Mouse (Mus musculus) spleen, adult 2 months (tissue): ENCODE results near the gene Hnrnpul1. TPM values are rescaled to one million over a fixed set of nuclear protein-coding genes. Genes with fewer than 3 reads are reported as not detected.

ENCODE experiments used
- DNase-seq, 2 experiments: peaks; one replicate each; pipeline versions ENCODE4 v3.0.0 to v3.0.0-alpha.2; 2012 to 2021; ENCODE audit warnings: low spot score in 2 of 2, low read depth in 1 of 2
- H3K27ac ChIP-seq: fragments of 200-500 bp; 2 replicates; pipeline ENCODE4 v1.5.1; 2012; ENCODE audit warnings: low read length, inconsistent platforms; ENCODE audit not compliant: insufficient read depth
- H3K27me3 ChIP-seq: fragments of 200-500 bp; 2 replicates; pipeline ENCODE4 v1.6.1; 2012; ENCODE audit warnings: mild to moderate bottlenecking, moderate library complexity, low read length, inconsistent platforms; ENCODE audit not compliant: control insufficient read depth, insufficient read depth
- H3K36me3 ChIP-seq: fragments of 200-500 bp; 2 replicates; pipeline ENCODE4 v1.6.1; 2012; ENCODE audit warnings: mild to moderate bottlenecking, low read length, inconsistent platforms; ENCODE audit not compliant: control insufficient read depth, insufficient read depth
- H3K4me1 ChIP-seq: fragments of 200-500 bp; 2 replicates; pipeline ENCODE4 v1.6.1; 2011; ENCODE audit warnings: inconsistent platforms; ENCODE audit not compliant: control insufficient read depth, insufficient read depth, insufficient read length
- H3K4me3 ChIP-seq: fragments of 200-500 bp; 2 replicates; pipeline ENCODE4 v1.5.1; 2011; ENCODE audit warnings: mild to moderate bottlenecking, inconsistent platforms; ENCODE audit not compliant: insufficient read depth, insufficient read length; ENCODE audit errors: extremely low read depth
- CTCF ChIP-seq: fragments of 200-500 bp; IDR thresholded peaks from 2 replicates; pipeline ENCODE4 v1.5.1; 2011; ENCODE audit warnings: mild to moderate bottlenecking, inconsistent platforms; ENCODE audit not compliant: insufficient read depth, insufficient read length, insufficient replicate concordance; ENCODE audit errors: extremely low read depth
- POLR2A ChIP-seq: fragments of 200-500 bp; IDR thresholded peaks from 2 replicates; pipeline ENCODE4 v1.6.1; 2011; ENCODE audit warnings: low read depth, low read length, inconsistent platforms
- WGBS: fragments of 180-500 bp; shearing (Covaris S2); methylation state at CpG from one replicate; pipeline ENCODE4 v1.1.7; 2018; 5-methylcytosine and 5-hydroxymethylcytosine counted together
- polyA plus RNA-seq: library from polyadenylated mRNA; depleted of rRNA; stranded (reverse); fragments of >200 nt; gene quantifications from 2 replicates; pipeline ENCODE4 v1.2.3, GENCODE M21; 2012

The Hnrnpul1 gene
- polyA plus RNA-seq, 1 experiment: 49.6 TPM

GRCm38 (mm10) chr7:25720760-25721159 is 33.8 kb downstream of the Hnrnpul1 start:
- Histone ChIP-seq H3K27ac (no peak overlapping the region), H3K4me3 (no peak overlapping the region), H3K4me1 (peaks cover 7% of the 10 kb centered on the region), H3K27me3 (no peaks in the 10 kb centered on the region), H3K36me3 (peaks cover 38% of the 10 kb centered on the region)
- 89% methylated on average over 5 of the region's 5 CpGs for WGBS
- DNase-seq: no peak
- no peak for TF ChIP-seq POLR2A

DNA sequence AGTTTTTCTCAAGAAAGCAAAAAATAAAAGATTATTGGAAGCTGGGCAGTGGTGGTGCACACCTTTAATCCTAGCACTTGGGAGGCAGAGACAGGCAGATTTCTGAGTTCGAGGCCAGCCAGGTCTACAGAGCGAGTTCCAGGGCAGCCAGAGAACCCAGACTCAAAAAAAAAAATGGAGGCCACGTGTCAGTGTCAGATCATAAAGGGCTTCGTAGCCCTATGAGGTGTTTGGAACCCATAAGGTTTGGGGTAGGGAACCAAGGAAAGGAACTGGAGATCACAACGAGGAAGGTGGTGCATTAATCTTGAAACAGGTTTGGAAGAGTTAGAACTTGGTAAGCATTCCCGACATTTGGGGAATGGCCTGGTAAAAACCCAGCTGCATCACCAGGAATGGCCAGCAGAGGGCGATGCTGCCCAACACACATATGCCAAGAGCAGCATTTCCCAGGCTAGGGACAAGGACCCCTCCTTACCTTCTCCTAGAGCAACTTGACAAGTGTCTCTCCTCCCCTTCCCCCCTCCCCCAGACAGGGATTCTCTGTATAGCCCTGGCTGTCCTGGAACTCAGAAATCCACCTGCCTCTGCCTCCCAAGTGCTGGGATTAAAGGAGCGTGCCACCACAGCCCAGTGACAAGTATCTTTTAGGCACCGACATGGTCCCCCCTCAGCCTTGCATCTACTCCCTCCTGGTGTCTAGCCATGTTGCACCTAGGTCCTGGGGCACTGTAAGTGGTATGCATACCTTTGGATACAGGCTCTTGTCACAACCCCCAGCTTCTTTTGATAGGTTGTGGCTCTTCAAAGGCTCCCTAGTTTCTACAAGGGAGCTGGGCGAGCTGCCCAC is 34.6 kb downstream of the Hnrnpul1 start:
- H3K4me1 ChIP-seq: peaks cover 7% of the 10 kb centered on the region
- no peak overlapping the region for H3K27ac ChIP-seq
- WGBS: 47% methylated on average over 10 of the region's 10 CpGs
- no peak overlapping the region for H3K4me3 ChIP-seq
- TF ChIP-seq CTCF (peak; percentile 83; the same call in 1 of the 2 replicates), POLR2A (no peak)
- H3K27me3 ChIP-seq: no peaks in the 10 kb centered on the region
- H3K36me3 ChIP-seq: peaks cover 37% of the 10 kb centered on the region
- DNase-seq: peak in 1 of 2 experiments; percentile 54

DNA sequence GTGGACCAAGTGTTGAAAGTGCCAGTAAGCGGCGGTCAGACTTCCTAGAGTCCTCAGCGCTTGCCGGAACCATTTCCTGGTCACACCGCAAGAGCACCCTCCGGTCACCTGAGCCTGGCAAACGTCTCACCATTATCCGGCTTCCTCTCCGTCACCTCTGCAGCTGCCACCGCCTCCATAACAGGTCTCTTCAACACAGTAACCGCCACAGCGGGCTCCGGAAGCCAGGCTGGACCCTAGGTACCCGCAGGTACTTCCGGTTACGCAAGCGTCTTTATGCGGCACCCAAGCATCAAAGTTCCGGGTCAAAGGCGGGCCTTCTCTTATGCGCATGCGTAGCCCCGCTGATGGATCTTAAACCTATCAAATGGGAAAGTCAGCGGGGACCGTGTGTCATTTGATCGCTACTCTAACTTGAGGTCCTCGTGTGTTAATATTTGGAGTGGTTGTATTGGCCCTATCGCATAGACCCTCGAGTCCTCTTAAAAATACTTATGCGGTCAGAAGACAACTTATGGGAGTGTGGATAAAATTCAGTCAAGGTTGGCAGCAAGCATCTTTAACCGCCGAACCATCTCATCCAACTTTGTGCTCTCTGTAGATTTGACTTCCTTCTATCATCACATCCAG is 35.7 kb downstream of the Hnrnpul1 start, which contains the start of gene Ccdc97:
Gene Ccdc97 (minus strand): TSS at position 301 of the 630 bp plus-strand sequence.
- Histone ChIP-seq H3K4me1 (peaks cover 7% of the 10 kb centered on the region), H3K4me3 (peak within 1 kb of the TSS; percentile 90), H3K27me3 (no peaks in the 10 kb centered on the region), H3K27ac (peak within 1 kb of the TSS; percentile 93), H3K36me3 (peaks cover 37% of the 10 kb centered on the region)
- DNase-seq: peak; percentile 90 to 91
- TF ChIP-seq CTCF (no peak), POLR2A (peak; percentile 76; the same call in 1 of the 2 replicates)
- WGBS: 2% methylated on average over 32 of the region's 32 CpGs

DNA sequence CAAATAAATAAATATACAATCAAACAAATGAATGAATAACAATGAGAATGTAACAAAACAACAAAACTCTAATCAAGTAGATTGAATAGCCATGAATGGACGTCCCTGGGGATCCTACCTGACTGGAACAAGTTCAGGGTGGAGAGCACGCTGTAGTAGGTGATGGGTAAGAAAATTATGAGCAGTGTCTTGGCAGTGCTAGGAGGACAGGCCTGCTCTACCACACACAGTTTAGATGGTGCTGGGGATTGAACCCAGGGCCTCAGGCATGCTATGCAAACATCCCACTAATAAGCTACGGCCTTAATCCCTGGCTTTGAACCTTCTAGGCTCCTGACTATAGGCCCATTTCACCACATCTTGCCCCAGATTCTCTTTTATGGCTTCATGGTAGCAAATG is 37.1 kb downstream of the Hnrnpul1 start:
- peaks cover 40% of the 10 kb centered on the region for H3K36me3 ChIP-seq
- TF ChIP-seq POLR2A (no peak), CTCF (no peak)
- no peak for DNase-seq
- no peak overlapping the region for H3K4me3 ChIP-seq
- H3K27me3 ChIP-seq: no peaks in the 10 kb centered on the region
- H3K27ac ChIP-seq: no peak overlapping the region
- WGBS: 85% methylated on average over 3 of the region's 3 CpGs
- H3K4me1 ChIP-seq: peaks cover 7% of the 10 kb centered on the region

DNA sequence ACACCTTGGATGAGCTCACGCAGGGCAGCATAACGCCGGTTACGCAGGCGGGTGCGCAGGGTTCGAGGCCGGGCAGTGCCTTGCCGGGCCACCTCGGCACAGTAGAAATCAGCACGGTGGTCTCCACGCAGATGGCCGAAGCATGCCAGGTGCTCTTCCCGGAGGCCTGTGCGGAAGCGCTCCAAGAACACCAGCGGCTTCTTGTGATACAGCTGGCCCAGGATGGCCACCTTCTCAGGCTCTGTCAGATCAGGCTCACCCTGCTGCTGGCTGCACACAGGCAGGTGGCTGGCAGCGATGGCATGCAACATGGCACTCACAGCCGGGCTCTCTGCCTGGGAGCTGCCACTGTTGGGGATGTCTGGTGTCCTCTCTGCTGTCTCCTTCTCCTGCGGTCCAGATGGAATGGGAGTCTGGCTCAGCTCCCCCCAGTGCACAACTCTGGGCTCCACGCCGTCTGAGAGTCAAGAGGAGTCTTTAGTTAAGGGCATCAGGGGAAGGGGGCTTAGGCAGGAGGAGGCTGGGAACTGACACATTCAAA is 38.8 kb downstream of the Hnrnpul1 start:
- TF ChIP-seq POLR2A (no peak), CTCF (no peak)
- Histone ChIP-seq H3K27ac (no peak overlapping the region), H3K4me1 (peaks cover 17% of the 10 kb centered on the region), H3K36me3 (peaks cover 36% of the 10 kb centered on the region), H3K4me3 (no peak overlapping the region), H3K27me3 (no peaks in the 10 kb centered on the region)
- peak in 1 of 2 experiments; percentile 2 for DNase-seq
- WGBS: 97% methylated on average over 22 of the region's 22 CpGs

DNA sequence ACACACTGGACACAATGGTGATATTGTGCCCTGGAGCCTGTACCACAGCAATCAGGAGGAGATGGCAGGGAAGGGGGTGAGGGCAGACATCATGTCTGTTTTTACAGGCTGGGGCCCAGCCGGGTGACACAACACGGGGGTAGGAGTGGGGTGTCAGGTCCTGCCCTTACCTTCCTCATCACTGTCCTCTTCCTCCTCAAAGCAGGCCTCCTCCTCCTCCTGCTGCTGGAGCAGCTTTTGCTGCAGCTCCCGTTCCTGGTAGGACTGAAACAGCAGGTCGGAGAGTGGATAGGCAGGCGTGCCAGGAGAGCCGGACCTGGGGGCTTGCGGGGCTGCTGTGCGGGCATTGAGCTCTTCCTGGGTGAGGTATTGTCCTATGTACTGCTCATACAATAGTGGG is 40.0 kb downstream of the Hnrnpul1 start:
- TF ChIP-seq CTCF (no peak), POLR2A (no peak)
- no peak overlapping the region for H3K4me3 ChIP-seq
- H3K4me1 ChIP-seq: peaks cover 28% of the 10 kb centered on the region
- no peak for DNase-seq
- H3K36me3 ChIP-seq: peaks cover 35% of the 10 kb centered on the region
- 94% methylated on average over 8 of the region's 8 CpGs for WGBS
- H3K27ac ChIP-seq: no peak overlapping the region
- no peaks in the 10 kb centered on the region for H3K27me3 ChIP-seq
